Mouse (Mus musculus): ENCODE data around the gene Mxd3. TPM values are rescaled to one million over a fixed set of nuclear protein-coding genes. Genes with fewer than 3 reads are reported as not detected.
A peak's percentile ranks its signal among the peaks of the same experiment; 100 is the strongest.

The Mxd3 gene
- polyA plus RNA-seq, 2 experiments: 44.1 to 59.8 TPM

GRCm38 (mm10) chr13:55371007-55371681 lies 41.5 kb upstream of the Mxd3 start:
- Histone ChIP-seq H3K9ac (ENCODE audit: low read depth, low read length, severe bottlenecking) (no peak overlapping the region), H3K36me3 (ENCODE audit: control insufficient read depth, insufficient read depth, low read length) (no peaks in the 10 kb centered on the region), H3K4me2 (replicated peaks; ENCODE audit: low read depth, low read length, severe bottlenecking) (no peak overlapping the region), H3K9me3 (ENCODE audit: control insufficient read depth, low read length) (no peaks in the 10 kb centered on the region), H3K27me3 (ENCODE audit: control insufficient read depth, insufficient read depth, low read length) (no peaks in the 10 kb centered on the region), H3K4me3 (replicated peaks; ENCODE audit: low read length) (no peak overlapping the region), H3K4me1 (ENCODE audit: control insufficient read depth, insufficient read depth, low read length) (no peaks in the 10 kb centered on the region), H3K27ac (replicated peaks; ENCODE audit: low read depth, low read length) (no peak overlapping the region)
- DNase-seq (ENCODE audit: low spot score): no peak
- 67% methylated on average over 8 of the region's 8 CpGs for WGBS
- ATAC-seq (ENCODE audit: low FRiP score, low read depth): no peak
- TF ChIP-seq POLR2A (IDR thresholded peaks at IDR 0.05; ENCODE audit: borderline replicate concordance, extremely low read depth, insufficient read depth, insufficient read length): no peak

GRCm38 (mm10) chr13:55370234-55370633 lies 40.6 kb upstream of the Mxd3 start:
- 42% methylated on average over 3 of the region's 3 CpGs for WGBS
- no peak for ATAC-seq (ENCODE audit: low FRiP score, low read depth)
- Histone ChIP-seq H3K4me3 (replicated peaks; ENCODE audit: low read length) (no peak overlapping the region), H3K9me3 (ENCODE audit: control insufficient read depth, low read length) (no peaks in the 10 kb centered on the region), H3K4me2 (replicated peaks; ENCODE audit: low read depth, low read length, severe bottlenecking) (no peak overlapping the region), H3K36me3 (ENCODE audit: control insufficient read depth, insufficient read depth, low read length) (no peaks in the 10 kb centered on the region), H3K27ac (replicated peaks; ENCODE audit: low read depth, low read length) (no peak overlapping the region), H3K9ac (ENCODE audit: low read depth, low read length, severe bottlenecking) (no peak overlapping the region), H3K4me1 (ENCODE audit: control insufficient read depth, insufficient read depth, low read length) (no peaks in the 10 kb centered on the region), H3K27me3 (ENCODE audit: control insufficient read depth, insufficient read depth, low read length) (no peaks in the 10 kb centered on the region)
- TF ChIP-seq POLR2A (IDR thresholded peaks at IDR 0.05; ENCODE audit: borderline replicate concordance, extremely low read depth, insufficient read depth, insufficient read length): no peak
- DNase-seq (ENCODE audit: low spot score): no peak

- 0 out of 2 replicates have a peak within 1 kb of the TSS, but pooled peaks have one; percentile 10 for H3K4me2 ChIP-seq (replicated peaks; ENCODE audit: low read depth, low read length, severe bottlenecking)
- no peaks in the 10 kb centered on the region for H3K36me3 ChIP-seq (ENCODE audit: control insufficient read depth, insufficient read depth, low read length)
- WGBS: 59% methylated on average over 13 of the region's 13 CpGs
- H3K4me1 ChIP-seq (ENCODE audit: control insufficient read depth, insufficient read depth, low read length): no peaks in the 10 kb centered on the region
- H3K27ac ChIP-seq (replicated peaks; ENCODE audit: low read depth, low read length): no peak within 1 kb of the TSS
- no peaks in the 10 kb centered on the region for H3K27me3 ChIP-seq (ENCODE audit: control insufficient read depth, insufficient read depth, low read length)
- no peak within 1 kb of the TSS for H3K4me3 ChIP-seq (replicated peaks; ENCODE audit: low read length)
- H3K9ac ChIP-seq (ENCODE audit: low read depth, low read length, severe bottlenecking): no peak within 1 kb of the TSS
- TF ChIP-seq POLR2A (IDR thresholded peaks at IDR 0.05; ENCODE audit: borderline replicate concordance, extremely low read depth, insufficient read depth, insufficient read length): no peak
- DNase-seq (ENCODE audit: low spot score) (no peak), ATAC-seq (ENCODE audit: low FRiP score, low read depth) (no peak)
- H3K9me3 ChIP-seq (ENCODE audit: control insufficient read depth, low read length): no peaks in the 10 kb centered on the region
Measured at GRCm38 (mm10) chr13:55369531-55370114, 40.0 kb upstream of the Mxd3 start, which contains the start of gene Rgs14. TSS of gene Rgs14 (plus strand) at chr13:55369732.

- Histone ChIP-seq H3K9me3 (ENCODE audit: control insufficient read depth, low read length) (no peaks in the 10 kb centered on the region), H3K4me1 (ENCODE audit: control insufficient read depth, insufficient read depth, low read length) (no peaks in the 10 kb centered on the region), H3K36me3 (ENCODE audit: control insufficient read depth, insufficient read depth, low read length) (no peaks in the 10 kb centered on the region), H3K4me3 (replicated peaks; ENCODE audit: low read length) (no peak overlapping the region), H3K27ac (replicated peaks; ENCODE audit: low read depth, low read length) (no peak overlapping the region), H3K27me3 (ENCODE audit: control insufficient read depth, insufficient read depth, low read length) (no peaks in the 10 kb centered on the region), H3K9ac (ENCODE audit: low read depth, low read length, severe bottlenecking) (no peak overlapping the region), H3K4me2 (replicated peaks; ENCODE audit: low read depth, low read length, severe bottlenecking) (no peak overlapping the region)
- no peak for ATAC-seq (ENCODE audit: low FRiP score, low read depth)
- DNase-seq (ENCODE audit: low spot score): no peak
- no peak for TF ChIP-seq POLR2A (IDR thresholded peaks at IDR 0.05; ENCODE audit: borderline replicate concordance, extremely low read depth, insufficient read depth, insufficient read length)
- WGBS: 68% methylated on average over 7 of the region's 7 CpGs
Measured at GRCm38 (mm10) chr13:55368401-55368800, 38.8 kb upstream of the Mxd3 start.

GRCm38 (mm10) chr13:55362453-55363060 lies 32.9 kb upstream of the Mxd3 start, which contains the start of gene Lman2:
TSS of gene Lman2 (minus strand) at chr13:55362783.
- 0 out of 2 replicates have a peak, but pooled peaks have one; percentile 31 for TF ChIP-seq POLR2A (IDR thresholded peaks at IDR 0.05; ENCODE audit: borderline replicate concordance, extremely low read depth, insufficient read depth, insufficient read length)
- under 1% methylated on average over 35 of the region's 35 CpGs for WGBS
- peaks cover 11% of the 10 kb centered on the region for H3K4me1 ChIP-seq (ENCODE audit: control insufficient read depth, insufficient read depth, low read length)
- H3K4me2 ChIP-seq (replicated peaks; ENCODE audit: low read depth, low read length, severe bottlenecking): peak within 1 kb of the TSS; percentile 66
- H3K27me3 ChIP-seq (ENCODE audit: control insufficient read depth, insufficient read depth, low read length): no peaks in the 10 kb centered on the region
- peak within 1 kb of the TSS; percentile 86 for H3K9ac ChIP-seq (ENCODE audit: low read depth, low read length, severe bottlenecking)
- peak within 1 kb of the TSS; percentile 94 for H3K4me3 ChIP-seq (replicated peaks; ENCODE audit: low read length)
- peak within 1 kb of the TSS; percentile 81 for H3K27ac ChIP-seq (replicated peaks; ENCODE audit: low read depth, low read length)
- ATAC-seq (ENCODE audit: low FRiP score, low read depth): peak; percentile 98
- H3K9me3 ChIP-seq (ENCODE audit: control insufficient read depth, low read length): no peaks in the 10 kb centered on the region
- H3K36me3 ChIP-seq (ENCODE audit: control insufficient read depth, insufficient read depth, low read length): peaks cover 33% of the 10 kb centered on the region
- DNase-seq (ENCODE audit: low spot score): peak; percentile 99
